8 mouse cellular contexts compared by ENCODE assay signal in genomic region chr2:170287301-170287885, GRCm38 (mm10).
A peak's percentile ranks its signal among the peaks of the same experiment; 100 is the strongest.
DNase-seq lines count a peak whose midpoint lies in the region; TF ChIP-seq lines count a peak whose summit lies in the region.

No protein-coding gene starts in this region.

- WGBS in heart, adult 2 months: 2% methylated on average over 27 of the region's 27 CpGs

- H3K79me2 ChIP-seq in heart, adult 2 months (replicated peaks; ENCODE audit: control insufficient read depth, insufficient read depth, low read length): no peaks in the 10 kb centered on the region

- no peaks in the 10 kb centered on the region for H3K27me3 ChIP-seq in heart, adult 2 months (ENCODE audit: control insufficient read depth, insufficient read depth, low read length)

- TF ChIP-seq POLR2A in heart, adult 2 months (IDR thresholded peaks at IDR 0.05; ENCODE audit: insufficient read depth, low read depth, low read length): no peak; the same call in 1 of the 2 replicates

- peak; percentile 76 for DNase-seq in adrenal gland, postnatal 10 days
- peak; percentile 84 for DNase-seq in embryo, embryonic 9.5 days (ENCODE audit: extremely low spot score)
- peak; percentile 75 to 77 for DNase-seq in heart, adult 2 months
- peak; percentile 64 for DNase-seq in kidney, adult 11 months
- DNase-seq in left cerebral cortex, postnatal 4 days: peak; percentile 68
- DNase-seq in mesoderm, embryonic 11.5 days (ENCODE audit: low read depth, low spot score): peak; percentile 47
- peak; percentile 35 for DNase-seq in right cerebral cortex, postnatal 4 days
- DNase-seq in spleen, postnatal 4 days (ENCODE audit: low spot score in 2 of 2): no peak

- H3K27ac ChIP-seq in heart, adult 2 months: peak overlapping the region; percentile 62

- H3K36me3 ChIP-seq in heart, adult 2 months (ENCODE audit: control insufficient read depth, insufficient read depth, low read length): no peaks in the 10 kb centered on the region

- no peak for TF ChIP-seq CTCF in heart, adult 2 months (IDR thresholded peaks at IDR 0.05)

- intact Hi-C loops in heart, adult 2 months (cut with DNase I): loop anchor here (5.0 kb wide), 1 partner anchor 45 kb away; no protein-coding TSS in a partner anchor
- intact Hi-C loops in left cerebral cortex, postnatal 4 days (cut with DNase I): no loop called here

- H3K4me1 ChIP-seq in heart, adult 2 months (ENCODE audit: control insufficient read depth, insufficient read depth, low read length): peaks cover 7% of the 10 kb centered on the region

- no peak for TF ChIP-seq EP300 in heart, adult 2 months (IDR thresholded peaks at IDR 0.05; ENCODE audit: insufficient read depth, low read depth, low read length)

- H3K9ac ChIP-seq in heart, adult 2 months (ENCODE audit: low read depth, low read length): peak overlapping the region; percentile 7

- peak overlapping the region; percentile 56 for H3K4me3 ChIP-seq in heart, adult 2 months

Comparison
In these comparisons a context has a peak if more than half of its experiments do, and no peak if none do; other contexts are left out.
1. DNase-seq: peak in adrenal gland, postnatal 10 days (single experiment), embryo, embryonic 9.5 days (single experiment), heart, adult 2 months (2 of 2), kidney, adult 11 months (single experiment), left cerebral cortex, postnatal 4 days (single experiment), mesoderm, embryonic 11.5 days (single experiment) and right cerebral cortex, postnatal 4 days (single experiment); none in spleen, postnatal 4 days (0 of 2).